Mouse (Mus musculus) limb, embryonic 14.5 days (tissue): Measurements from ENCODE around the gene Fxn. TPM values are rescaled to one million over a fixed set of nuclear protein-coding genes. Genes with fewer than 3 reads are reported as not detected.

Experiments used
- ATAC-seq: fragments of 200-750 bp; cut with Nextera tagmentation; 2 replicates; pipeline ENCODE4 v1.8.0; 2017; ENCODE audit warnings: low read depth, moderate number of reproducible peaks, moderate TSS enrichment; ENCODE audit not compliant: low FRiP score
- DNase-seq: peaks from one replicate; pipeline ENCODE4 v3.0.0-alpha.2; 2015; ENCODE audit warnings: low spot score
- H3K27ac ChIP-seq: fragments of 300-500 bp; sonication (generic); replicated peaks from 2 replicates; pipeline ENCODE4 v1.5.1; 2014; ENCODE audit warnings: low read depth, mild to moderate bottlenecking, low read length, moderate library complexity, mixed read lengths
- H3K27me3 ChIP-seq: fragments of 300-500 bp; sonication (generic); 2 replicates; pipeline ENCODE4 v1.6.1; 2014; ENCODE audit warnings: low read length, mixed read lengths; ENCODE audit not compliant: control insufficient read depth, insufficient read depth
- H3K36me3 ChIP-seq: fragments of 300-500 bp; sonication (generic); 2 replicates; pipeline ENCODE4 v1.6.1; 2014; ENCODE audit warnings: mild to moderate bottlenecking, low read length, moderate library complexity, mixed read lengths; ENCODE audit not compliant: control insufficient read depth, insufficient read depth
- H3K4me1 ChIP-seq: fragments of 300-500 bp; sonication (generic); 2 replicates; pipeline ENCODE4 v1.6.1; 2014; ENCODE audit warnings: antibody characterized with exemption, low read length, mixed read lengths; ENCODE audit not compliant: control insufficient read depth, insufficient read depth
- H3K4me2 ChIP-seq: fragments of 300-500 bp; sonication (generic); replicated peaks from 2 replicates; pipeline ENCODE4 v1.6.1; 2014; ENCODE audit warnings: low read depth, mild to moderate bottlenecking, low read length, moderate library complexity; ENCODE audit not compliant: severe bottlenecking
- H3K4me3 ChIP-seq: fragments of 300-500 bp; sonication (generic); replicated peaks from 2 replicates; pipeline ENCODE4 v1.5.1; 2014; ENCODE audit warnings: low read length
- H3K9ac ChIP-seq: fragments of 300-500 bp; sonication (generic); 2 replicates; pipeline ENCODE4 v1.6.1; 2014; ENCODE audit warnings: mild to moderate bottlenecking, low read depth, low read length, moderate library complexity; ENCODE audit not compliant: severe bottlenecking
- H3K9me3 ChIP-seq: fragments of 300-500 bp; sonication (generic); 2 replicates; pipeline ENCODE4 v1.6.1; 2016; ENCODE audit warnings: low read length; ENCODE audit not compliant: control insufficient read depth
- POLR2A ChIP-seq: fragments of 200-500 bp; IDR thresholded peaks from 2 replicates; pipeline ENCODE4 v1.8.0; 2012; ENCODE audit warnings: inconsistent platforms, mild to moderate bottlenecking, moderate library complexity, borderline replicate concordance; ENCODE audit not compliant: insufficient read depth, insufficient read length; ENCODE audit errors: extremely low read depth
- WGBS: fragments of 180-500 bp; shearing (Covaris S2); extraction: QIAGEN DNeasy Blood & Tissue Kit; methylation state at CpG from one replicate; pipeline ENCODE4 v1.1.7; 2014; 5-methylcytosine and 5-hydroxymethylcytosine counted together
- polyA plus RNA-seq, 2 experiments: library from polyadenylated mRNA; depleted of rRNA in 1 of 2; stranded (reverse) in 1 of 2; unstranded in 1 of 2; fragments of >200 nt; fragmentation: Nextera tagmentation in 1 of 2; extraction: Ambion mirVana in 1 of 2; gene quantifications; 2 replicates each; pipeline versions ENCODE4 v1.2.1 to v1.2.3; 2012 to 2014

The Fxn gene
- polyA plus RNA-seq, 2 experiments: 24.1 to 43.5 TPM

- ATAC-seq (no peak), DNase-seq (peak; percentile 14)
- H3K4me2 ChIP-seq: peak overlapping the region; percentile 80
- no peaks in the 10 kb centered on the region for H3K9me3 ChIP-seq
- peaks cover 5% of the 10 kb centered on the region; the same call in 1 of the 2 replicates for H3K4me1 ChIP-seq
- peaks cover 22% of the 10 kb centered on the region for H3K27me3 ChIP-seq
- no peaks in the 10 kb centered on the region for H3K36me3 ChIP-seq
- H3K9ac ChIP-seq: no peak overlapping the region
- H3K27ac ChIP-seq: no peak overlapping the region
- TF ChIP-seq POLR2A: no peak
- WGBS: 16% methylated on average over 11 of the region's 11 CpGs
- H3K4me3 ChIP-seq: peak overlapping the region; percentile 46
Measured at GRCm38 (mm10) chr19:24223851-24224251, 56.6 kb downstream of the Fxn start.

GRCm38 (mm10) chr19:24221455-24221854, 59.0 kb downstream of the Fxn start:
- no peak overlapping the region for H3K4me2 ChIP-seq
- ATAC-seq (no peak), DNase-seq (no peak)
- H3K27me3 ChIP-seq: peaks cover 22% of the 10 kb centered on the region
- no peak overlapping the region for H3K4me3 ChIP-seq
- no peaks in the 10 kb centered on the region for H3K36me3 ChIP-seq
- WGBS: 80% methylated on average over 4 of the region's 4 CpGs
- no peak overlapping the region for H3K27ac ChIP-seq
- no peak overlapping the region for H3K9ac ChIP-seq
- peaks cover 9% of the 10 kb centered on the region; the same call in 1 of the 2 replicates for H3K4me1 ChIP-seq
- H3K9me3 ChIP-seq: no peaks in the 10 kb centered on the region
- no peak for TF ChIP-seq POLR2A

GRCm38 (mm10) chr19:24220795-24221445, 59.5 kb downstream of the Fxn start:
- peaks cover 9% of the 10 kb centered on the region for H3K4me1 ChIP-seq
- 23% methylated on average over 14 of the region's 14 CpGs for WGBS
- no peak for TF ChIP-seq POLR2A
- H3K9me3 ChIP-seq: no peaks in the 10 kb centered on the region
- H3K36me3 ChIP-seq: no peaks in the 10 kb centered on the region
- no peak overlapping the region for H3K27ac ChIP-seq
- DNase-seq: no peak
- no peak for ATAC-seq
- H3K4me2 ChIP-seq: no peak overlapping the region
- no peak overlapping the region for H3K9ac ChIP-seq
- H3K27me3 ChIP-seq: peaks cover 22% of the 10 kb centered on the region
- H3K4me3 ChIP-seq: no peak overlapping the region

GRCm38 (mm10) chr19:24219011-24219410, 61.4 kb downstream of the Fxn start:
- Histone ChIP-seq H3K27ac (no peak overlapping the region), H3K9ac (no peak overlapping the region), H3K4me1 (peaks cover 7% of the 10 kb centered on the region), H3K4me2 (no peak overlapping the region), H3K9me3 (no peaks in the 10 kb centered on the region), H3K27me3 (peaks cover 9% of the 10 kb centered on the region; the same call in 1 of the 2 replicates), H3K4me3 (no peak overlapping the region), H3K36me3 (no peaks in the 10 kb centered on the region)
- ATAC-seq: no peak
- 55% methylated on average over 9 of the region's 9 CpGs for WGBS
- no peak for TF ChIP-seq POLR2A
- DNase-seq: no peak

GRCm38 (mm10) chr19:24218291-24218690, 62.1 kb downstream of the Fxn start:
- 0 out of 2 replicates have a peak, but pooled peaks cover 2% of the 10 kb centered on the region for H3K27me3 ChIP-seq
- no peak for DNase-seq
- no peak overlapping the region for H3K27ac ChIP-seq
- TF ChIP-seq POLR2A: no peak
- no peak overlapping the region for H3K9ac ChIP-seq
- no peaks in the 10 kb centered on the region for H3K9me3 ChIP-seq
- no peaks in the 10 kb centered on the region for H3K36me3 ChIP-seq
- H3K4me2 ChIP-seq: no peak overlapping the region
- peaks cover 7% of the 10 kb centered on the region for H3K4me1 ChIP-seq
- WGBS: 49% methylated on average over 2 of the region's 2 CpGs
- H3K4me3 ChIP-seq: no peak overlapping the region
- ATAC-seq: no peak
